Mouse (Mus musculus): ENCODE data around the gene Fam204a. TPM values are rescaled to one million over a fixed set of nuclear protein-coding genes. Genes with fewer than 3 reads are reported as not detected.

Fam204a gene
- total RNA-seq, 2 experiments from 2014 or later = 23.0 to 23.9 TPM

DNA sequence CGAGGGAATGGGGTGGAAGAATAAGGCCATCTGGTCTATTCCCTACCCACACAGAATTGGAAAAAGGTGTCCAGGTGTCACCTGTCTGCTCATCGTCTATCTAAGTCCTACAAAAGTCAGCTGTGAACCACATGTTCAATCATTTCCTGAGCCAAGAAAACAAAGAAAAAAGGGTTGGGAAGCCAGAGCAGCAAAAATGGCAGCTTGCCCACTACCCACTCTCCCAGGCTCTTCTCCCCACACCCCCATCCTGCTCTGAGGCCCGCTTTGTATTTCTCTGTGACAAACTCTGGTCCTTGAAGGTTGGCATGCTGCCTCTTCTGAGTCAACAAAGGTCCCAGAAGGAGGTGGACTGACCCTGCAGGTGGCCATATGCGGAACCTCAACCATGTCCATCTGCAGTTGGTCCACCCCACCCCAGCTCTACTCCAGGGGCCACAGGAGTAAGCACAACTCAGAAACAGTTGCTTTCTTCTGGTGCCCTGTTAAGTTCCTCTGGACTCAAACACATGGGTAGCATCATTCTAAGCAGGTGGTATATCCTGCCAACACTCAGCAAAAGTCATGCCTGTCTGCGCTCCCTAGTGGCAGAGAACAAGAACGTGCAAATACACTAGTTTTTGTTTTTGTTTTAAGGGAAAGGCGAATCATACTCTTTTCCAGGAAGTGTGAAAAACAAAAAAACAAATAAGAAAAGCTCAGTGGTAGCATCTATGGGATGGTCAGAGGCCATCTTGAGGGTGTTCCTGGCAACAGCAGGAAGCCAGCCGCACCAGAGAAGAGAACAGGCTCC lies 47.5 kb downstream of the Fam204a start:
- no peak for ATAC-seq (replicated peaks; ENCODE audit: low FRiP score, poor library complexity, severe bottlenecking)

- no peak for ATAC-seq (replicated peaks; ENCODE audit: low FRiP score, poor library complexity, severe bottlenecking)
These were observed 61.1 kb downstream of the Fam204a start for GRCm38 (mm10) chr19:60165417-60165816.

DNA sequence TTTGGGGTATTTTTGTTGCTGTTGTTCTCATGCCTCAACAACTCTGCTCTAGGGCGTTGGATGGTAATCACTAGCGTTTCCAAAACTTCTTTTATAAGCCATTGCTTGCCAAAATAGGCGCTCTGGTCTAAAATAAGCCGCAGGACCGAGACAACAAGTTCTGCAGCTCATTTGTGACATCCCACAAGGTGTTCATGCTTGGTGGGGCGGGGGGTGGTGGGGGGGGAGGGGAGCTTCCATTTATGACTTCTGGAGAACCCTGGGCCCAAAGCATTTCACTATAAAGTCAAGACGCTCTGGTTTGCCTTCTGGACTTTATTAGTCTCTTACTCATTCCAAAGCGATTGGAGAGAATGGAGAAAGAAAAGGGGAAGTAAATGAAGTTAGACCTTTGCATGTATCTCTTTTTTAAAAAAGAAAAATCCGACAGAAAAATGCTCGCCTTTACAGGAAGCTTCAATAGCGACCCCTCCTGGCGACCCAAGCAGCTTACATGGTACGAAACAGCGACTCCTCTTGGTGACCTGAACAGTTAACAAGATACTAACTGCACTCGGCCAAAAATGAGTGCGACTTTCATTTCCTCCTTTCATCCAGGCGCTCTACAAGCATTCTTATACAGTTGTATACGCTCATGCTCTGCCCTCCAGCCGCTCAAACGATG lies 65.8 kb downstream of the Fam204a start:
- no peak; the same call in 1 of the 2 replicates for ATAC-seq (replicated peaks; ENCODE audit: low FRiP score, poor library complexity, severe bottlenecking)

DNA sequence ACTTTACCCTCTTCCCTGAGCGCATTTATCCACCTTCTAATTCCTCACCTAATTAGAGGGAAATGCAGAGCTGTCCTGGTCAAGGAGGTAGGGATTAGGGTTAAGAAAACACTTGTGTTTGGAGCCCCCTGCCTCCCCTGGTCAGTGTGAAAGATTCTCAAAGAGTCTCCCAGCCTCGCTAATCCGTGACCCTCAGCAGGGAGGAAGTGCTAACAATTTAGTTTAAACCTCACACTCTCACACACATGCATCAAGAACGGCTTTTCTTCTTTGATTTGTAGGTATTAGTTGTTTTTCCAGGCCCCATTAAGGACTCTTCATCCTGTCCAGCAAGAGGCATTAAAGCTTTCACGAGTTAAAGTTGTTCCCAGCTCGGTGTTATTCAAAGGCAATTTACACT lies 66.7 kb downstream of the Fam204a start:
- ATAC-seq (replicated peaks; ENCODE audit: low FRiP score, poor library complexity, severe bottlenecking) = no peak

GRCm38 (mm10) chr19:60155266-60155665 lies 71.2 kb downstream of the Fam204a start:
- no peak for ATAC-seq (replicated peaks; ENCODE audit: low FRiP score, poor library complexity, severe bottlenecking)

GRCm38 (mm10) chr19:60153096-60153495 lies 73.4 kb downstream of the Fam204a start:
- no peak for ATAC-seq (replicated peaks; ENCODE audit: low FRiP score, poor library complexity, severe bottlenecking)

DNA sequence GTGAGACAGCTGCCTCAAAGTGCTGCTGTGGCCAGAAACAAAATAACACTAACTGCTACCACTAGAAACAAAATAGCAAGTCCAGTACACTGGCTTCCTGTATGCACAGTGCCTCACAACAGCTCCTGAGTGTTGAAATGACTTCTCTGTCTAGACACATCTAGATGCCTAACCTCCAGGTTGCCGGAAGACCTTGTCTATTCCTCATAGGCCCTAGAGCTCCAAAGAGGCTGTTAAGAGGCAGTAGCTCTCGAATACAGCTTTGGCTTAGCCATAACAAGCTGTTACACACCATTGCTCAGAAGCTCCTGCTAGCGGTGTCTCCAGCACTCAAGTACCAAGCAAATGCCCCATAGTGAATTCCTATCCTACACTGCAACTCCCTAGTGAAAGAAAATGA lies 76.4 kb downstream of the Fam204a start:
- ATAC-seq (replicated peaks; ENCODE audit: low FRiP score, poor library complexity, severe bottlenecking) = no peak

DNA sequence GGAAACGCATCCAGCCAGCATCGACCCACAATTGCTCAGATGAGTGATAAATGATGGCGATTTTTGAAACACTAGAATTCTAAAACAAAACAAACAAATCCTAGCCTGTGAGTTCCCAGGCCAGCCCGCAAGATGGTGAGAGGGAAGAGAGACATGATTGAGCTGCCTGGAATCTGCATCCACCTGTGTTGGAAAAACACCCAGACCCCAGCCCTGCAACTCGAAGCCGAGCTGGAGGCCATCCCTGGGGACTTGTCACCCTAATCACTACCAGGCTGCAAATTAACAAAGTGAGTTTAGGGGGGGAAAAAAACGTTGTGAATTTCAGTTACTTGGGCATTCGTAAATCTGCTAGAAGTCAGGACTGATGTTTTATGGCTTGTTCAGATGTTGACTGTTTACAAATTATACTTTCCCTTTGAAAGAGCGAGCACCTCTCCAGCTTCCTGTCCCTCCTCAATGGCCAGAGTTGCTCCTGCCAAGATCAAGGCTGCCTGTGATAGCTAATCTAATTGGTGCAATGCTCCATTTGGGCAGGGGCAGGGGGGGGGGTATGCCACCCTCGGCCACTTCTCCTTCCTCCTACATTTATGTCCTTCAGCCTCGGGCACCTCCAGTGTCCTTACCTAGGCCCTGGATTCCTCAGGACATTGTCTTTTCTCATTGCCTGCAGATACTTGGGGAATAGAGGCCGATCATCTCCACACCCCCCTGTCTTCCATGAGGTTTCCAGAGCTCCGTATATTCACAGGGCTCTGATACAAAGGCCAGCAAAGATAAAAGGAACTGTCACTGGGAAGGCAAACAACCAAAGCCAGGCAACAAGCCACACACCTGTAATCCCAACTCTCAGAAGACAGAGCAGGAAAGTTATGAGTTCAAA lies 77.2 kb downstream of the Fam204a start:
- ATAC-seq (replicated peaks; ENCODE audit: low FRiP score, poor library complexity, severe bottlenecking) = no peak

Other genes starting within 250 kb of the Fam204a start
- gene Prlhr, start 241.6 kb upstream of the Fam204a start, total RNA-seq (2015; ENCODE audit: low replicate concordance) = not detected in 2 replicates
- gene Prlhr, start 241.6 kb upstream of the Fam204a start, total RNA-seq (2017; ENCODE audit: low replicate concordance) = not detected in 2 replicates